Mouse (Mus musculus) layer of hippocampus, adult 2 months (tissue): Measurements from ENCODE around the gene Atp10b. TPM values are rescaled to one million over a fixed set of nuclear protein-coding genes. Genes with fewer than 3 reads are reported as not detected.
"Not testable (repeated sequence)": the region's sequence is repeated elsewhere in the genome, so short reads cannot be mapped to it uniquely, and the experiment has no call there.

Experiments used
- DNase-seq, 2 experiments: peaks; one replicate each; pipeline ENCODE4 v3.0.0; 2022; ENCODE audit warnings: low spot score in 2 of 2
- H3K27ac ChIP-seq: fragments of 200-600 bp; 2 replicates; pipeline ENCODE4 v1.8.1; 2022
- H3K4me3 ChIP-seq: fragments of 200-600 bp; 2 replicates; pipeline ENCODE4 v1.8.1; 2022; ENCODE audit warnings: mild to moderate bottlenecking
- CTCF ChIP-seq: fragments of 200-600 bp; conservative IDR thresholded peaks from 2 replicates; pipeline ENCODE4 v1.8.1; 2022; ENCODE audit warnings: antibody characterized with exemption, mild to moderate bottlenecking, moderate library complexity
- long read RNA-seq, 2 experiments: library from polyadenylated mRNA; stranded (forward); transcript quantifications; one replicate each; pipeline ENCODE4 v2.0.0; 2021; ENCODE audit warnings: borderline mapping rate in 2 of 2
- total RNA-seq, 2 experiments: library from RNA; stranded (reverse); gene quantifications; 2 replicates each; pipeline ENCODE4 v1.2.3; 2021

Atp10b gene
- total RNA-seq: 1 to 10 TPM in 1 of 2 experiments, under 1 TPM in 1; 0.54 to 1.3 TPM
- long read RNA-seq, experiment 1, partial matches to known transcripts: 0 of 1 reads
- long read RNA-seq, experiment 1, other reads (novel, unspliced or antisense): 1 of 1 reads
- long read RNA-seq, experiment 2, partial matches to known transcripts: 0 of 1 reads
- long read RNA-seq, experiment 2, other reads (novel, unspliced or antisense): 1 of 1 reads

GRCm38 (mm10) chr11:43149577-43149976, at the start of gene Atp10b:
TSS of gene Atp10b (plus strand) at chr11:43149877.
- H3K27ac ChIP-seq: no peak within 1 kb of the TSS
- DNase-seq: no peak
- TF ChIP-seq CTCF: no peak
- no peak within 1 kb of the TSS for H3K4me3 ChIP-seq

GRCm38 (mm10) chr11:43101357-43101756, 48.3 kb upstream of the Atp10b start:
- DNase-seq: no peak
- H3K4me3 ChIP-seq: no peak overlapping the region

DNA sequence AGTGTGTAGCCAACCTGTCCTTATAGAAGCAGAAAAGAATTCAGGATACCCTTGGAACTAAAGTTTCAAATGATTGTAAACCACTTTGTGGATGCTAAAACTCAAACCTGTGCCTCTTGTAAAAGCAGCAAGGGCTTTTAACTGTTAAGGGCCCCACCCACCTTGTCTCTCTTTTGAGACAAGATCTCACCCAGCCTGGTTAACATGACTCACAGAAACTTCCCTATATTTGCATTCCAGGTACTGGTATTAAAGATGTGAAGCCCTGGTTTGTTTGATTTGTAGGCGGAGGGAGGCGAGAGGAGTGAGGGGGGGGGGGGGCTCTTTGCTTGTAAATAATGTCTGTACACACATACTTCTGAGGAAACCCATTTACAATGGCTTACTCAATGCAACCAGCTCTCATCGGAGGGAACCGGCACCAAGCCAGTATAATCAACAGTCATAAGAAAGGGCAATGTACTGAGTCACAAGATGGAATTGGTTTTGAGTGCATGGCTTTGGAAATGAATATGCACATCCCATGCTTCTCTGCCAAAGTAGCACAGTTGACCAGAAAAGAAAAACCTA, 23.7 kb upstream of the Atp10b start:
- no peak overlapping the region for H3K4me3 ChIP-seq
- no peak for TF ChIP-seq CTCF
- no peak for DNase-seq
- H3K27ac ChIP-seq: no peak overlapping the region

More at GRCm38 (mm10) chr11:43101357-43101756, 48.3 kb upstream of the Atp10b start:
- no peak overlapping the region for H3K27ac ChIP-seq
- peak; percentile 67 for TF ChIP-seq CTCF

- not testable (repeated sequence) for H3K4me3 ChIP-seq, DNase-seq, H3K27ac ChIP-seq
These were observed 23.1 kb upstream of the Atp10b start for GRCm38 (mm10) chr11:43126573-43126972.

GRCm38 (mm10) chr11:43141296-43141695, 8.4 kb upstream of the Atp10b start:
- peak in 1 of 2 experiments; percentile 52 for DNase-seq
- no peak for TF ChIP-seq CTCF
- no peak overlapping the region for H3K27ac ChIP-seq
- H3K4me3 ChIP-seq: no peak overlapping the region

DNA sequence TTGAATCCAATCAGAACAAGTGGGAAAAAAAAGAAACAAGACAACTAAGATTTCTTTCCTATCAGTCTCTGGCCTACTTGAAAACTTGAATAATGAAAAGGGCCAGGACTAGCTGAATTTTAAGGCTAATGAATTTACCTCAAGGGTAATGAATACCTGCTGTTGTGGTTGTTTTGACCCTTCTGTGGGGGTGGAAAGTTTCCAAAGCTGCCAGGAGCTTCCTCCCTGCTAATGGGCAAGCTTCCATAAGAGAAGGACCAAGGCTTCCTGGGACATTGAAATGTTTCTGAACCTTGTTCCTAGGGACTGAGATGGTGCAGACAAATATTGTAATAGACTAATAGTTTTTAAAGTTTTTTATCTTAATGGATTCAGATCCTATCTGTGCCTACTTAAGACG, 6.9 kb upstream of the Atp10b start:
- no peak for DNase-seq
- no peak overlapping the region for H3K4me3 ChIP-seq
- no peak for TF ChIP-seq CTCF
- no peak overlapping the region for H3K27ac ChIP-seq

GRCm38 (mm10) chr11:43144178-43144577, 5.5 kb upstream of the Atp10b start:
- DNase-seq: no peak
- Histone ChIP-seq H3K4me3 (no peak overlapping the region), H3K27ac (no peak overlapping the region)
- no peak for TF ChIP-seq CTCF

GRCm38 (mm10) chr11:43144882-43145281, 4.8 kb upstream of the Atp10b start:
- not testable (repeated sequence) for DNase-seq, H3K4me3 ChIP-seq

GRCm38 (mm10) chr11:43147380-43147779, 2.3 kb upstream of the Atp10b start:
- Histone ChIP-seq H3K27ac (peak overlapping the region; percentile 57), H3K4me3 (no peak overlapping the region)
- TF ChIP-seq CTCF: no peak
- peak in 1 of 2 experiments; percentile 19 for DNase-seq

More at GRCm38 (mm10) chr11:43144882-43145281, 4.8 kb upstream of the Atp10b start:
- H3K27ac ChIP-seq: not testable (repeated sequence)

DNA sequence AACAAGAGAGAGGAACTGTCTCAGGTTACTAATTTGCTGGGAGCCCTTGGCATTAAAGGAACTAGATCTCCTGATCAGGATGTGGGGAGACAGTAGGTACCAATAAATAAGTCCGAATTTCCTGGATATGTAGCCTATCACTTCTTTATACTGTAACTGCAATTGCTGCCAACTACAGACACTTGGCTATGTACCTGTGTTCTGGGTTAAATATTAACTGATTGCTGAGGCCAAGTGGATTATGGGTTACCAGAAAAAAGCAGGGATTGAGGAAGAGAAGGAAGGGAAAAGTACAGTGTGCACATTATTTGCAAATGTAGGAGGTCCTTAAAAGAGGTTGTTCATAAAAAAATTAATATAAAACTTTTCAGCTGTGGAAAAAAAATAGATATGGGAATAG, 1.3 kb upstream of the Atp10b start:
- no peak overlapping the region for H3K4me3 ChIP-seq
- no peak for DNase-seq
- H3K27ac ChIP-seq: peak overlapping the region; percentile 57; the same call in 1 of the 2 replicates
- TF ChIP-seq CTCF: no peak

DNA sequence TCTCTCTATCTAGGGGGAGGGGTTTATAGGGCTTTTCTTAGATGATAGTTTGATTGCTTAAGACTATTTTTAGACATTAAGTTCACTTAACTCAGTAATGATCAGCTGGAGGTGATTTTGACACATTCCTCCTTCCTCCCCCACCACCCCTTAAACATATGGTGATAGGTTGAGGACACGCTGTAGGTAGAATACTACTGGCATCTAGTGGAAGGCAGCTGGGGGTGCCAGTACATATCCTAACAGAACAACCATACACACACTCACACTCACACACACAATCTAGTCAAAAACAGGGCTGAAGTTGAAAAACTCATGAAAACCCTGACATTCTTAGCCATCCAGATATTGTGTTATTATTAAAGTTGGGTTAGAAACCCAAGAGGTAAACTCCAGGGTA, 5.3 kb downstream of the Atp10b start:
- Histone ChIP-seq H3K27ac (no peak overlapping the region), H3K4me3 (no peak overlapping the region)
- TF ChIP-seq CTCF: peak; percentile 54
- DNase-seq: no peak

GRCm38 (mm10) chr11:43155417-43155816, 5.7 kb downstream of the Atp10b start:
- H3K4me3 ChIP-seq: no peak overlapping the region
- H3K27ac ChIP-seq: no peak overlapping the region
- no peak for TF ChIP-seq CTCF
- no peak for DNase-seq

- Histone ChIP-seq H3K27ac (no peak overlapping the region), H3K4me3 (no peak overlapping the region)
- no peak for TF ChIP-seq CTCF
- no peak for DNase-seq
These were observed 9.1 kb downstream of the Atp10b start for GRCm38 (mm10) chr11:43158814-43159213.
